Mouse (Mus musculus) urinary bladder, adult 18-20 months (tissue): Measurements from ENCODE around the gene Tpgs1.
"Not testable (repeated sequence)": the region's sequence is repeated elsewhere in the genome, so short reads cannot be mapped to it uniquely, and the experiment has no call there.

Experiments
- DNase-seq, 2 experiments: peaks; one replicate each; pipeline ENCODE4 v3.0.0; 2022; ENCODE audit warnings: low spot score in 2 of 2, mixed read lengths in 2 of 2

Tpgs1 gene

DNA sequence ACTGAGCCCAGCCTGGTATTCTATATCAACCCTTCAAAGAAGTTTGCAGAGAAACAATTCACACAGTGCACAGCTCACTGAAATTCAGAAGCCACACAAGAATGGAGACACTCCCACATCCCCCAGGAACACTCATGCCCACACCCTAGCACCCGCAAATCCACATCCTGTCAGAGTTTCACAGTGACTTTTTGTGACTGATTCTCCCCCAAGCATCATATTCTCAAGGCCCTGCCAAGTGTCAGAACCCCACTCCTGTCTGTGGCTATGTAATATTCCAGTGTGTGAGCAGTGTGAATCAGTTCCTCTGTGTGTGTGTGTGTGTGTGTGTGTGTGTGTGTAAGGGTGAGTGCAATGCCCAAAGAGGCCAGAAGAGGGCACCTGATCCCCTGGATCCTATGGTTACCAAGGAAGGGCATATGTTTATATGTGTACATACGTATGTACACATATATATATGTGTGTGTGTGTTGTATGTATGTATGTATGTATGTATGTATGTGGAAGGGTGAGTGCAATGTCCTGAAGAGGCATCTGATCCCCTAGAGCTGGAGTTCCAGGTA is 22.9 kb downstream of the Tpgs1 start:
- DNase-seq, result no peak

DNA sequence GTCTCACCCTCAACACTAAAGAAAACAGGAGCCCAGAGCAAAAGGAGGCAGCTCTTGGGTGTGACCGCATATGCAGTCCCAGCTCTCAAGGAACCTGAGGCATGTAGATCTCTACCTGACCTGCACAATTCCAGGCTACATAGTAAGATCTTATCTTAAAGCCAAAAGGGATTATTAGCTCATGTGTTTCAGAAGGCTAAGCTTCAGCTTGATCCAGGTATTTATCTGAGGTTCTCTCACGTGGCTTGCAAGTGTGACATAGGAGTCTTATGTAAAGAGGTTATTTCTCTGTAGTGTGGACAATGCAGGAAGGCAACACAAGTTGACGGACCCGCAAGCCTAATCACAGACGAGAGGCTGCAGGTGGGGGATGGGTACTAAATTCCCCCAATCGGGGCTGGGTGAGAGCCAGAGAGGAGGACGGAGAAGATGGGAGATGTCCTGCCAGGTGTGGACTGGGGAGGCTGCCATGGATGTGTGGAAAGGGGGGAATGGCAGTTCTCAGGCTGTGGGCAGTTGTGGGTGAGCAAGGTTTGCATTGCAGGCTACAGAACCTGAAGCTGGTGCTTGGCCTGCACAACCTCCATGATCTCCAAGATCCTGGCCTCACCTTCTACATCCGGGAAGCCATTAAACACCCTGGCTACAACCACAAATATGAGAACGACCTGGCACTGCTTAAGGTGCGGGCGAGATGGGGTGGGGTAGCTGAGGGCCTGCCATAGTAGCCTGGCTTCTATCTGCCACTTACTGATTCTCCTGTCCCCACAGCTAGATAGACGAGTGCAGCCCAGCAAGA is 24.6 kb downstream of the Tpgs1 start:
- no peak for DNase-seq

GRCm38 (mm10) chr10:79694379-79694655 is 25.1 kb downstream of the Tpgs1 start:
- no peak for DNase-seq

GRCm38 (mm10) chr10:79695231-79696128 is 26.3 kb downstream of the Tpgs1 start:
- DNase-seq, result peak in 1 of 2 experiments; percentile 62

GRCm38 (mm10) chr10:79696129-79696651 is 27.0 kb downstream of the Tpgs1 start:
- no peak for DNase-seq

GRCm38 (mm10) chr10:79697916-79698315 is 28.7 kb downstream of the Tpgs1 start:
- DNase-seq, result no peak

GRCm38 (mm10) chr10:79698459-79698858 is 29.3 kb downstream of the Tpgs1 start:
- no peak for DNase-seq

GRCm38 (mm10) chr10:79700676-79701075 is 31.5 kb downstream of the Tpgs1 start:
- no peak for DNase-seq

- no peak for DNase-seq
Measured at GRCm38 (mm10) chr10:79701443-79702129, 32.4 kb downstream of the Tpgs1 start.

DNA sequence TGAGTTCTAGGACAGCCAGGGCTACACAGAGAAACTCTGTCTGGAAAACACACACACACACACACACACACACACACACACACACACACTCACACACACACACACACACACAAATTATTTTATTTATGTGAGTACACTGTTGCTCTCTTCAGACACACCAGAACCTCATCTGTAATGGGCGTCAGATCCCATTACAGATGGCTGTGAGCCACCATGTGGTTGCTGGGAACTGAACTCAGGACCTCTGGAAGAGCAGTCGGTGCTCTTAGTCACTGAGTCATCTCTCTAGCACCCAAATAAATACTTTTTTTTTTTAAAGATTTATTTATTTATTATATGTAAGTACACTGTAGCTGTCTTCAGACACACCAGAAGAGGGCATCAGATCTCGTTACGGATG is 33.8 kb downstream of the Tpgs1 start:
- DNase-seq, result not testable (repeated sequence)

GRCm38 (mm10) chr10:79703541-79703940 is 34.4 kb downstream of the Tpgs1 start:
- no peak for DNase-seq

DNA sequence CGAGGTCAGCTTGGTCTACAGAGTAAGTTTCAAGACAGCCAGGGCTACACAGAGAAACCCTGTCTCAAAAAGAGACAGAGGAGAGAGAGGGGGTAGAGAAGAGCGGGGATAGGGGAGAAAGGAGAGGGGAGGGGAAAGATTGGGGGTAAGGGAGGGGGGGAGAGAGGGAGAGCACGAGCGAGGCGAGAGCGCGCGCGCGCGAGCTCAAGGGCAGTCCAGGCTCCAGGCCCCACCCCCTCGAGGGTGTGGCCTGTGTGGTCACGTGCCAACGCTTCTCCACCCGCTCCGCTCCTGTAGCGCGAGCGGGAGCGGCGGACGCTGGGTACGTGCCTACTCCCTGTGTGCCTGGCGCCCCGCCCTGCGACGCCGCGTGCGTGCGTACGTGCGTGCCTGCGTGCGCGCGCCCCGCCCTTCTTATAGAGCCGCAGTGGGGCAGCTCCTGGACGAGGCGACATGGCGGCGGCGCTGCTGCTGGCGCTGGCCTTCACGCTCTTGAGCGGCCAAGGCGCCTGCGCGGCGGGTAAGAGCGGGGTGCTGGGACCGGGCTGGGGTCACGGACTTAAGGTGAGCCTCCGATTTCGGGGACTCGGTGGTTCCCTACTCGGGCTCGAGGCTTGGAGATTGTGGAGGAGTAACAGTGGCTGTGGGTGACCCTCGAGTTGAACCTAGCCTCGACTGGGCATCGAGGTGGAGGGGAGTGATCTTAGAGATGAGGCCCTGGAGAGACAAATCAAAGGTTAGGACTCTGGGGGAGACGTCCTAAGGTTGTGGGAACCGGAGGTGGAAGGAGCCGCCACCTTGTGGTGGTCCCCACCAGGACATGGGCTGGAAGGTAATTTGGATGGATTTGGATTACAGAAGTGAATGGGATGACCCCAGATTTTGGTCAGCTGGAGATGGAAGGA is 35.1 kb downstream of the Tpgs1 start, which contains the start of gene Bsg:
Gene Bsg (plus strand): TSS at position 427 of the 905 bp plus-strand sequence.
- DNase-seq, result peak; percentile 95 to 98

DNA sequence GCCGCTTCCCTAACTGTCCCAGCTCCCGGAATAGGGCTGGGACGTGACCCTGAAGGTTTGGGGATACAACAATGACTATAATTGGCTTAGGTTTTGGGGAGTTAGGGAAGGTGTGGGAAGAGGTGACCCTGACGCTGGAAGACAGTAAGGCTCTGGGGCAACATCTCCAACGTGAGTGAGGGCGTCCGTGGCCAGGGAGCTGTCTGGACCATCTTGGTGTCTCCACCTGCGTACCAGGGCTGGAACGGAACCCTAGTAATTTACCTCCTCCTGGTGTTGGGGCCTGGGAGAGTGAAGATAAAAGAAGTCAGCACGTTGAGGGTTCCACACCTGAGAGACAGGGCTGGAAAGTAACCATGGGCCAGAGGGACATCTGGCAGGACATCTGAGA is 35.8 kb downstream of the Tpgs1 start:
- no peak for DNase-seq

- no peak for DNase-seq
Measured at GRCm38 (mm10) chr10:79705951-79706350, 36.8 kb downstream of the Tpgs1 start.

GRCm38 (mm10) chr10:79706406-79707094 is 37.4 kb downstream of the Tpgs1 start:
- DNase-seq, result no peak

GRCm38 (mm10) chr10:79707162-79707561 is 38.0 kb downstream of the Tpgs1 start:
- DNase-seq, result no peak

DNA sequence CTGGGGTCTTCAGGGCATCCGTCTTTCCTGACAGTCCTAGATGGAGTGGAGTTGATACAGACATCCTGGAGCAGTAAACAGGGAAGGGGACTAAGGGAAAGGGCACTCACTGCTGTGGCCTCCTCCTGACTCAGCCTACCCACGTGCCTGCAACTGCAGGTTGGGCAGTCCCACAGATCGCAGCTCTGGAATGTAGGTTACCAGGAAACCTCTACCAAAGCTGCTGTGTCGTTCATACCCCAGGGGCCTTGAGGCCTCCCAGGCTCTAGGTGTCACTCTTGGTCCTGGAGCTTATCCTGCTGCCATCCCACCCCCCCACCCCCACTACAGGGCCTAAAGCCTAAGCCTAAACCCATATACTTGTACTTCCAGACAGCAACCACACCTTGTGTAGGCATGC is 38.6 kb downstream of the Tpgs1 start:
- no peak for DNase-seq

- DNase-seq, result no peak
Measured at GRCm38 (mm10) chr10:79708668-79709067, 39.5 kb downstream of the Tpgs1 start.

GRCm38 (mm10) chr10:79709307-79709706 is 40.1 kb downstream of the Tpgs1 start:
- no peak for DNase-seq

GRCm38 (mm10) chr10:79712029-79712428 is 42.9 kb downstream of the Tpgs1 start:
- DNase-seq, result no peak
